Mouse (Mus musculus) left cerebral cortex, postnatal 25 days (tissue): ENCODE data around the gene Erbb2. TPM values are rescaled to one million over a fixed set of nuclear protein-coding genes. Genes with fewer than 3 reads are reported as not detected.

ENCODE experiments used
- DNase-seq, 2 experiments: peaks; one replicate each; pipeline ENCODE4 v3.0.0; 2022; ENCODE audit warnings: low spot score in 2 of 2, mixed read lengths in 1 of 2
- intact Hi-C: fragments of 180-260 bp; cut with DNase I; formaldehyde crosslinking; loops from one replicate; pipeline ENCODE4 v1.15.1; 2025
- total RNA-seq, 2 experiments: library from RNA; stranded (reverse); gene quantifications; 2 replicates each; pipeline ENCODE4 v1.2.3; 2021

Gene Erbb2
- total RNA-seq, 2 experiments from 2014 or later: 1.8 to 2.4 TPM

GRCm38 (mm10) chr11:98412797-98413301 lies 579 bp downstream of the Erbb2 start:
- DNase-seq: no peak
- intact Hi-C loops: no loop called here

- intact Hi-C loops: no loop called here
- DNase-seq: no peak
These were observed 1.5 kb downstream of the Erbb2 start for GRCm38 (mm10) chr11:98413731-98414130.

GRCm38 (mm10) chr11:98414162-98414561 lies 1.9 kb downstream of the Erbb2 start:
- intact Hi-C loops: no loop called here
- DNase-seq: no peak

- intact Hi-C loops: no loop called here
These were observed 4.8 kb downstream of the Erbb2 start for GRCm38 (mm10) chr11:98417074-98417473.

GRCm38 (mm10) chr11:98418273-98418672 lies 6.0 kb downstream of the Erbb2 start:
- DNase-seq: peak in 1 of 2 experiments; percentile 37
- intact Hi-C loops: no loop called here

More at GRCm38 (mm10) chr11:98417074-98417473, 4.8 kb downstream of the Erbb2 start:
- DNase-seq: no peak

GRCm38 (mm10) chr11:98418939-98419547 lies 6.8 kb downstream of the Erbb2 start:
- intact Hi-C loops: no loop called here
- DNase-seq: no peak

GRCm38 (mm10) chr11:98426592-98426991 lies 14.3 kb downstream of the Erbb2 start:
- DNase-seq: no peak
- intact Hi-C loops: no loop called here

- no peak for DNase-seq
- intact Hi-C loops: no loop called here
These were observed 16.2 kb downstream of the Erbb2 start for GRCm38 (mm10) chr11:98428436-98428835.

- no peak for DNase-seq
- intact Hi-C loops: no loop called here
These were observed 19.7 kb downstream of the Erbb2 start for GRCm38 (mm10) chr11:98431743-98432502.

- intact Hi-C loops: loop anchor here (5.0 kb wide), 1 partner anchor 93 kb away; no protein-coding TSS in a partner anchor
- DNase-seq: no peak
These were observed 23.5 kb downstream of the Erbb2 start for GRCm38 (mm10) chr11:98435723-98436122.

- intact Hi-C loops: loop anchor here (5.0 kb wide), 1 partner anchor 95 kb away; no protein-coding TSS in a partner anchor
- no peak for DNase-seq
These were observed 25.2 kb downstream of the Erbb2 start for GRCm38 (mm10) chr11:98437441-98437840.

GRCm38 (mm10) chr11:98438331-98439158 lies 26.3 kb downstream of the Erbb2 start, which contains the start of gene Mien1:
Gene Mien1, minus strand, starts transcription at chr11:98438991.
- DNase-seq: peak; percentile 97
- intact Hi-C loops: loop anchor here (5.0 kb wide), 1 partner anchor 96 kb away; no protein-coding TSS in a partner anchor

- no peak for DNase-seq
- intact Hi-C loops: no loop called here
These were observed 31.4 kb downstream of the Erbb2 start for GRCm38 (mm10) chr11:98443688-98444087.

GRCm38 (mm10) chr11:98445238-98445637 lies 33.0 kb downstream of the Erbb2 start:
- no peak for DNase-seq
- intact Hi-C loops: no loop called here

- no peak for DNase-seq
- intact Hi-C loops: no loop called here
These were observed 33.4 kb downstream of the Erbb2 start for GRCm38 (mm10) chr11:98445679-98446078.

- DNase-seq: no peak
- intact Hi-C loops: no loop called here
These were observed 33.9 kb downstream of the Erbb2 start, which contains the start of gene Grb7 for GRCm38 (mm10) chr11:98446213-98446561. Gene Grb7, plus strand, starts transcription at chr11:98446394.

- intact Hi-C loops: no loop called here
- DNase-seq: no peak
These were observed 34.5 kb downstream of the Erbb2 start for GRCm38 (mm10) chr11:98446562-98447474.

GRCm38 (mm10) chr11:98447475-98447834 lies 35.2 kb downstream of the Erbb2 start:
- DNase-seq: no peak
- intact Hi-C loops: no loop called here

- intact Hi-C loops: no loop called here
- DNase-seq: no peak
These were observed 36.0 kb downstream of the Erbb2 start for GRCm38 (mm10) chr11:98448191-98448790.
